Mouse (Mus musculus): ENCODE data around the gene Ccser1. TPM values are rescaled to one million over a fixed set of nuclear protein-coding genes. Genes with fewer than 3 reads are reported as not detected.

Gene Ccser1
- polyA plus RNA-seq (2015; fragmentation: Nextera tagmentation; extraction: Ambion mirVana): 6.9 and 9.1 TPM in 2 replicates

DNA sequence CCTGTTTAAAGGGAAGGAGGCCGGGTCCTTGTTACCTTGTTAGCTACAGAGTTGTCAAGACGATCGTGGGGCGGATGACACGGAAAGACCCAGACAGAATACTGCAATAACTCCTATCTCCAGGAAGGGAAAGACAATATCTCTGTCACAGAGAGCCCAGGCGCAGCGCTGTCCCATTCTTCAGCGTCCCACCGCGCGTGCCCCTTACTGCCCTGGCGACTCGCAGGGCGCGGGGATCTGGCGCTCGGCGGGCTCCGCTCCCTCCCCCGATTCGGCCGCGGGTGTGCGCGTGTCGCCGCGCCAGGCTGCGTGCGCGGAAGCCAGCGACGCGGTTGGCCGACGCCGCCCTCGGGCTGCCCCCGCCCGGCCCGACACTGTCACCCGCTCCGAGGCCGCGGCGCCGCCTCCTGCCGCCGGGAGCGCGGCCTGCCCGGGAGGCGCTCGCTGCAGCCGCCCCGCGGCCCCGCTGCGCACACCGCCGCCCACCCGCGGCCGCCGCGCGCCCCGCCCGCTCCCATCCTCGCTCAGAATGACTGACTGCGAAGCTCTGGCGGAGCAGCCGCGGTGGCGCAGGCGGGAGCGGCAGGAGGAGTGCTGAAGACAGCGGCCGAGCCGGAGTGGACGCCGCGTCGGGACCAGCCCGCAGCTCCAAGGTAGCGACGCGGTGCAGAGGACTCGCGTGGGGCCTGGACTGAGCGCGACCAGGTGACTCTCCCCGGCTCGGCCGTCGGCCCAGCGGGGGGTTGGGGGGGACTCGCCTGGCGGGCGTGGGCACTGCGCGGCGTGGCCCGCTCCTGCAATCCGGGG lies at the start of gene Ccser1:
Gene Ccser1 (plus strand): TSS at position 376 of the 807 bp plus-strand sequence.
- Histone ChIP-seq H3K27ac (replicated peaks) (peak within 1 kb of the TSS; percentile 56), H3K27me3 (ENCODE audit: control insufficient read depth, insufficient read depth, low read length) (no peaks in the 10 kb centered on the region), H3K9ac (ENCODE audit: low read length) (peak within 1 kb of the TSS; percentile 74), H3K9me3 (ENCODE audit: control insufficient read depth, low read length) (no peaks in the 10 kb centered on the region), H3K4me1 (replicated peaks; ENCODE audit: control insufficient read depth, insufficient read depth) (no peaks in the 10 kb centered on the region), H3K4me2 (replicated peaks; ENCODE audit: low read depth) (peak within 1 kb of the TSS; percentile 100), H3K4me3 (ENCODE audit: low read depth, low read length) (peak within 1 kb of the TSS; percentile 76), H3K36me3 (ENCODE audit: control insufficient read depth, insufficient read depth, low read length) (no peaks in the 10 kb centered on the region)
- ATAC-seq (ENCODE audit: low FRiP score, low TSS enrichment) (peak; percentile 96), DNase-seq (ENCODE audit: low spot score) (peak; percentile 76)
- WGBS: under 1% methylated on average over 78 of the region's 105 CpGs
- TF ChIP-seq EP300 (optimal IDR thresholded peaks at IDR 0.05) (no peak), CTCF (IDR thresholded peaks at IDR 0.05; ENCODE audit: low read depth) (no peak)

DNA sequence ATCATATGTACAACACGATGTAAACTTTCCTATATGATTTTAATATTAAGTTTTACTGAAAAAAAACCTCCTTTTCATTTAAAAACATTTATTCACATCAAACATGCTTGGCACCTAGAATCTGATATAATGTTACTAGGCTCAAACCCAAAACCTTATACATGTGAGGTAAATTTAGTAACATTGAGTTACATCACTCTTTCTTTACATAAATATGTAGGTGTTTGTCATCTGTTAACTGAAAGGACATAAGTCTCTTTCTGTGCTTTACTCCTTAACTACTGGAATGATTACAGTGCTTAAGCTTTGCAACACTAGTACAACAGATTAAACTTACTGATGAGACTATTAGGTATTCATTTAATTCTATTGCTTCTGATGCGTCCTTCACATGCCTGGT lies 43.7 kb upstream of the Ccser1 start:
- no peak overlapping the region for H3K4me3 ChIP-seq (ENCODE audit: low read depth, low read length)
- H3K27ac ChIP-seq (replicated peaks): no peak overlapping the region
- no peak for ATAC-seq (ENCODE audit: low FRiP score, low TSS enrichment)
- no peaks in the 10 kb centered on the region for H3K36me3 ChIP-seq (ENCODE audit: control insufficient read depth, insufficient read depth, low read length)
- no peak for DNase-seq (ENCODE audit: low spot score)
- H3K9me3 ChIP-seq (ENCODE audit: control insufficient read depth, low read length): no peaks in the 10 kb centered on the region
- H3K9ac ChIP-seq (ENCODE audit: low read length): no peak overlapping the region
- TF ChIP-seq CTCF (IDR thresholded peaks at IDR 0.05; ENCODE audit: low read depth): no peak
- no peak for TF ChIP-seq EP300 (optimal IDR thresholded peaks at IDR 0.05)
- H3K4me1 ChIP-seq (replicated peaks; ENCODE audit: control insufficient read depth, insufficient read depth): no peaks in the 10 kb centered on the region
- no peaks in the 10 kb centered on the region for H3K27me3 ChIP-seq (ENCODE audit: control insufficient read depth, insufficient read depth, low read length)
- H3K4me2 ChIP-seq (replicated peaks; ENCODE audit: low read depth): no peak overlapping the region
- WGBS: 84% methylated on average over 2 of the region's 2 CpGs

DNA sequence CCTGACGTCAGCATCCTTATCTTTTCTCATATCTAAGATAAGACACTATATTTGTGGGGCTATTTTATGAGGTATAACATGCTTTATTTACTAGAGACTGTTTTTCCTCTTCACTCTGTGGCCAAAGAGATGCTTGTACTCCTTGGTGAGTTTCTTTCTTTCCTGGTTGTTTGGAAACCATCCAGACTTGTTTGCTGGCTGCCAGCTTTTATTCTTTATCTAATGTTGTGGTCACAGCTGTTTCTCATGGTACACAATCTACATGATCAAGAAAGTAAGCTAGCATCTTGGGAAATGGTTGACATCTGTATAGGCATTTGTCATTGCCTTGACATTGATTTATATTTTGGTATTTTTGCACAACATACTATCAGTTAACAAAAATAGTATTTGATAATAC lies 37.1 kb upstream of the Ccser1 start:
- 46% methylated on average over 1 of the region's 1 CpGs for WGBS
- H3K9me3 ChIP-seq (ENCODE audit: control insufficient read depth, low read length): no peaks in the 10 kb centered on the region
- DNase-seq (ENCODE audit: low spot score) (no peak), ATAC-seq (ENCODE audit: low FRiP score, low TSS enrichment) (no peak)
- H3K27ac ChIP-seq (replicated peaks): no peak overlapping the region
- no peak overlapping the region for H3K4me3 ChIP-seq (ENCODE audit: low read depth, low read length)
- H3K4me1 ChIP-seq (replicated peaks; ENCODE audit: control insufficient read depth, insufficient read depth): no peaks in the 10 kb centered on the region
- TF ChIP-seq EP300 (optimal IDR thresholded peaks at IDR 0.05): no peak
- no peak for TF ChIP-seq CTCF (IDR thresholded peaks at IDR 0.05; ENCODE audit: low read depth)
- no peaks in the 10 kb centered on the region for H3K36me3 ChIP-seq (ENCODE audit: control insufficient read depth, insufficient read depth, low read length)
- no peaks in the 10 kb centered on the region for H3K27me3 ChIP-seq (ENCODE audit: control insufficient read depth, insufficient read depth, low read length)
- H3K4me2 ChIP-seq (replicated peaks; ENCODE audit: low read depth): no peak overlapping the region
- no peak overlapping the region for H3K9ac ChIP-seq (ENCODE audit: low read length)

DNA sequence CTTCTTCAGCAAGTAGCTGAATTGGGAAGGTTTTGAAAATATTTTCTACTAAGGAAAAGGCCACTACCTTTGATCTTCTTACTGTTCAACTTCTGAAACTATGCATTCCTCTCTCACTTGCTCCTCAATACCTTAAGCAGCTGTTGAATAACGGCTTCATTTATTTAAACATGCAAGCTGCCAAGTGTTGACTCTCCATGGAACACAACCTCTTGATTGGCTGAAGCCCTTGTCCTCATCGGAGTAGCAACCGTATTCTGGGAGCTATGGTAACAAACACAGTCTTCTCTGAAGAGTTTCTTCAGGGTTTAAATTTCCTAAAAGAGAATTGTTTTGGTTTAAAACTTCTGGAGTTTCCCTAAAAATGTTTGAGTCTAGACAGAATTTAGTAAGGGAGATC lies 27.2 kb upstream of the Ccser1 start:
- DNase-seq (ENCODE audit: low spot score) (no peak), ATAC-seq (ENCODE audit: low FRiP score, low TSS enrichment) (no peak)
- Histone ChIP-seq H3K4me2 (replicated peaks; ENCODE audit: low read depth) (no peak overlapping the region), H3K27me3 (ENCODE audit: control insufficient read depth, insufficient read depth, low read length) (no peaks in the 10 kb centered on the region), H3K9ac (ENCODE audit: low read length) (no peak overlapping the region), H3K4me3 (ENCODE audit: low read depth, low read length) (no peak overlapping the region), H3K9me3 (ENCODE audit: control insufficient read depth, low read length) (no peaks in the 10 kb centered on the region), H3K4me1 (replicated peaks; ENCODE audit: control insufficient read depth, insufficient read depth) (no peaks in the 10 kb centered on the region), H3K27ac (replicated peaks) (no peak overlapping the region), H3K36me3 (ENCODE audit: control insufficient read depth, insufficient read depth, low read length) (no peaks in the 10 kb centered on the region)
- no peak for TF ChIP-seq EP300 (optimal IDR thresholded peaks at IDR 0.05)
- TF ChIP-seq CTCF (IDR thresholded peaks at IDR 0.05; ENCODE audit: low read depth): no peak
- WGBS: 33% methylated on average over 3 of the region's 3 CpGs

DNA sequence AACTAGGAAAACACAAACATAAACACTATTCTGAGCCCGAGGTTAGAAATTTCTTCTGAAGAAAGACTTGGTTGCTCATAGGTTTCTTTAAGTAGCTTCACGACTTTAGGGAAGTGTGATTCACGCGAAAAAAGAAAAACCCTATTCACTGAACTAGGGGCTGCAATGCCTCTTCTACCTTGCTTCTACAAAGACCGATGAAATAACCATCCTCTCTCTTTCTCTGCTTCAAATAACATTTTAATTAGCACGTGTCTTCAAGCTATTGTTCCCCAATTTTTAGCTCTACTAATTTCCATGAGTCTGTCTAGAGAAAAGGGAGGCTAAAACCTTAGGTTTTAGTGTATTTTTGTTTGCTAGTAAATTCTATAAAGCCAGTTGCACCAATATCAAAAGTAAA lies 25.5 kb upstream of the Ccser1 start:
- no peak for ATAC-seq (ENCODE audit: low FRiP score, low TSS enrichment)

DNA sequence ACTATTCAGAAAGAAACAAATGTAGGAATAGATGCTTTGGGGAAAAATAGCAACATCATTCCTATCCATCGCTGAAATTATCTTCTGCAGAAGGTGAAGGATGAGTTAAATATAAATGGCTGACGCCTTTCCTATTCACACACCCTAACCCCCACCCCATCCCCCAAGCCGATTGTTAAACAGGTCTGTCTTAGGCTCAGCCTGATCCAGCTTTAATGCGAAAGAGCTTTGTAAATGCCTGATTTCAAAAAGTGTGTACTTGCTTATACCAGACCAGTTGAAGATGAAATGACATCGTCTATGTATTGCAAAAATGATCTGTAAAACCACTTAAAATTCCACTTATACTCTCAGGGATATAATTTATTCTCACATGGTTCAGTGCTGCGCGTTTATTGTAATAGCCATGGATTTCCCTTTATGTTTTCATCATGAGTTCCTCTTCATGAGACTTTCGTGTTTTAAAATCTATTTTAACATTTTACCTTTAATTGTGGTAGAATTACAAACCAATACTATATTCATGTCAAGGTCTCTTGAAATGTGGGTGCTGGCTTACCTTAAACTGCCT lies 25.0 kb upstream of the Ccser1 start:
- WGBS: 60% methylated on average over 8 of the region's 8 CpGs
- DNase-seq (ENCODE audit: low spot score): no peak
- no peak for TF ChIP-seq CTCF (IDR thresholded peaks at IDR 0.05; ENCODE audit: low read depth)
- no peak for TF ChIP-seq EP300 (optimal IDR thresholded peaks at IDR 0.05)

More for the DNA sequence above, 25.5 kb upstream of the Ccser1 start:
- Histone ChIP-seq H3K27me3 (ENCODE audit: control insufficient read depth, insufficient read depth, low read length) (no peaks in the 10 kb centered on the region), H3K9ac (ENCODE audit: low read length) (no peak overlapping the region), H3K9me3 (ENCODE audit: control insufficient read depth, low read length) (no peaks in the 10 kb centered on the region), H3K4me3 (ENCODE audit: low read depth, low read length) (no peak overlapping the region), H3K36me3 (ENCODE audit: control insufficient read depth, insufficient read depth, low read length) (no peaks in the 10 kb centered on the region), H3K4me1 (replicated peaks; ENCODE audit: control insufficient read depth, insufficient read depth) (no peaks in the 10 kb centered on the region), H3K4me2 (replicated peaks; ENCODE audit: low read depth) (no peak overlapping the region), H3K27ac (replicated peaks) (no peak overlapping the region)
- 60% methylated on average over 6 of the region's 6 CpGs for WGBS
- DNase-seq (ENCODE audit: low spot score): no peak
- TF ChIP-seq CTCF (IDR thresholded peaks at IDR 0.05; ENCODE audit: low read depth): no peak
- no peak for TF ChIP-seq EP300 (optimal IDR thresholded peaks at IDR 0.05)

More for the DNA sequence above, 25.0 kb upstream of the Ccser1 start:
- H3K9me3 ChIP-seq (ENCODE audit: control insufficient read depth, low read length): no peaks in the 10 kb centered on the region
- no peak overlapping the region for H3K9ac ChIP-seq (ENCODE audit: low read length)
- no peak overlapping the region for H3K4me2 ChIP-seq (replicated peaks; ENCODE audit: low read depth)
- H3K27me3 ChIP-seq (ENCODE audit: control insufficient read depth, insufficient read depth, low read length): no peaks in the 10 kb centered on the region
- no peak overlapping the region for H3K27ac ChIP-seq (replicated peaks)
- H3K4me3 ChIP-seq (ENCODE audit: low read depth, low read length): no peak overlapping the region
- H3K36me3 ChIP-seq (ENCODE audit: control insufficient read depth, insufficient read depth, low read length): no peaks in the 10 kb centered on the region
- no peak for ATAC-seq (ENCODE audit: low FRiP score, low TSS enrichment)
- H3K4me1 ChIP-seq (replicated peaks; ENCODE audit: control insufficient read depth, insufficient read depth): no peaks in the 10 kb centered on the region

Measured in stomach, postnatal 0 days (tissue).